Mouse (Mus musculus) adrenal gland, adult 2 months (tissue): ENCODE measurements at regions not wholly inside any gene's neighbourhood (a gene's known extent, or its start where the extent isn't known, plus 50 kb on each side); places are given as distances from the start of the nearest gene placed in this dataset.
A peak's percentile ranks its signal among the peaks of the same experiment; 100 is the strongest.

ENCODE experiments used
- DNase-seq: peaks from one replicate; pipeline ENCODE4 v3.0.0; 2021

- no peak for DNase-seq
Observed at GRCm38 (mm10) chr3:99716381-99716780, 168.8 kb upstream of the Spag17 start.

GRCm38 (mm10) chr3:99738093-99738803 is 147.0 kb upstream of the Spag17 start:
- peak; percentile 32 for DNase-seq

GRCm38 (mm10) chr3:99739654-99740053 is 145.6 kb upstream of the Spag17 start:
- no peak for DNase-seq

- no peak for DNase-seq
Observed at GRCm38 (mm10) chr3:99741249-99742222, 143.7 kb upstream of the Spag17 start.

- no peak for DNase-seq
Observed at GRCm38 (mm10) chr3:99749725-99750124, 135.5 kb upstream of the Spag17 start.

- no peak for DNase-seq
Observed at GRCm38 (mm10) chr3:99778526-99778925, 106.7 kb upstream of the Spag17 start.

- no peak for DNase-seq
Observed at GRCm38 (mm10) chr3:99785955-99786529, 99.2 kb upstream of the Spag17 start.

GRCm38 (mm10) chr3:99791316-99791715 is 93.9 kb upstream of the Spag17 start:
- DNase-seq = no peak

GRCm38 (mm10) chr3:99793622-99794021 is 91.6 kb upstream of the Spag17 start:
- DNase-seq = no peak

- no peak for DNase-seq
Observed at GRCm38 (mm10) chr3:99795835-99796234, 89.4 kb upstream of the Spag17 start.

GRCm38 (mm10) chr3:99797791-99798190 is 87.4 kb upstream of the Spag17 start:
- no peak for DNase-seq

- DNase-seq = no peak
Observed at GRCm38 (mm10) chr3:99810532-99810931, 74.7 kb upstream of the Spag17 start.

GRCm38 (mm10) chr3:99811276-99811675 is 73.9 kb upstream of the Spag17 start:
- no peak for DNase-seq

GRCm38 (mm10) chr3:99812836-99813235 is 72.4 kb upstream of the Spag17 start:
- DNase-seq = no peak

- no peak for DNase-seq
Observed at GRCm38 (mm10) chr3:99815115-99815514, 70.1 kb upstream of the Spag17 start.

GRCm38 (mm10) chr3:99817965-99818364 is 67.2 kb upstream of the Spag17 start:
- DNase-seq = no peak

GRCm38 (mm10) chr3:99822735-99823134 is 62.5 kb upstream of the Spag17 start:
- DNase-seq = no peak

- no peak for DNase-seq
Observed at GRCm38 (mm10) chr3:99823256-99823655, 62.0 kb upstream of the Spag17 start.
